Mouse (Mus musculus) MEL (cell line): ENCODE measurements at regions not wholly inside any gene's neighbourhood (a gene's known extent, or its start where the extent isn't known, plus 50 kb on each side); places are given as distances from the start of the nearest gene placed in this dataset.

Experiments used
- DNase-seq: peaks from one replicate; pipeline ENCODE4 v3.0.0; 2011; ENCODE audit warnings: low read depth, low spot score
- H3K27ac ChIP-seq: 2 replicates; pipeline ENCODE4 v1.5.1; 2012; ENCODE audit warnings: low read depth, mild to moderate bottlenecking, control low read depth, low read length, moderate library complexity; ENCODE audit not compliant: control insufficient read depth
- H3K27me3 ChIP-seq, 2 experiments: fragments of 150-350 bp in 1 of 2; sonication (generic) in 1 of 2; 2 replicates each; pipeline ENCODE4 v1.6.1; 2012; ENCODE audit warnings: low read length in 2 of 2, mild to moderate bottlenecking in 2 of 2, improper control_type of control experiment in 1 of 2, moderate library complexity in 1 of 2; ENCODE audit not compliant: insufficient read depth in 2 of 2, control insufficient read depth in 1 of 2
- H3K36me3 ChIP-seq, 2 experiments: 2 replicates each; pipeline ENCODE4 v1.6.1; 2012 to 2014; ENCODE audit warnings: low read length in 2 of 2, improper control_type of control experiment in 1 of 2, inconsistent platforms in 1 of 2, mild to moderate bottlenecking in 1 of 2; ENCODE audit not compliant: insufficient read depth in 2 of 2, control insufficient read depth in 1 of 2
- H3K4me1 ChIP-seq, 2 experiments: fragments of 150-350 bp in 1 of 2; sonication (generic) in 1 of 2; 2 replicates each; pipeline ENCODE4 v1.6.1; 2012; ENCODE audit warnings: low read length in 2 of 2, improper control_type of control experiment in 1 of 2, mild to moderate bottlenecking in 1 of 2; ENCODE audit not compliant: insufficient read depth in 2 of 2, control insufficient read depth in 1 of 2
- H3K4me3 ChIP-seq, 2 experiments: fragments of 150-350 bp in 1 of 2; sonication (generic) in 1 of 2; 2 replicates each; pipeline ENCODE4 v1.5.1; 2012; ENCODE audit warnings: low read depth in 2 of 2, low read length in 2 of 2, mild to moderate bottlenecking in 2 of 2, moderate library complexity in 2 of 2, control low read depth in 1 of 2, improper control_type of control experiment in 1 of 2; ENCODE audit not compliant: control insufficient read depth in 1 of 2, insufficient read depth in 1 of 2
- H3K79me2 ChIP-seq: 2 replicates; pipeline ENCODE4 v1.6.1; 2012; ENCODE audit warnings: mild to moderate bottlenecking, low read length, moderate library complexity; ENCODE audit not compliant: control insufficient read depth, poor library complexity, insufficient read depth
- H3K9ac ChIP-seq: 2 replicates; pipeline ENCODE4 v1.6.1; 2012; ENCODE audit warnings: low read depth, mild to moderate bottlenecking, control low read depth, low read length, moderate library complexity; ENCODE audit not compliant: control insufficient read depth, poor library complexity, severe bottlenecking
- H3K9me3 ChIP-seq: fragments of 150-350 bp; sonication (generic); replicated peaks from 2 replicates; pipeline ENCODE4 v1.6.1; 2012; ENCODE audit warnings: mild to moderate bottlenecking, low read length, improper control_type of control experiment, moderate library complexity; ENCODE audit not compliant: insufficient read depth
- CHD1 ChIP-seq: IDR thresholded peaks from 2 replicates; pipeline ENCODE4 v1.6.1; 2012; ENCODE audit warnings: low read depth, mild to moderate bottlenecking, inconsistent platforms, low read length, improper control_type of control experiment
- CHD2 ChIP-seq: IDR thresholded peaks from 2 replicates; pipeline ENCODE4 v1.6.1; 2011; ENCODE audit warnings: low read length, improper control_type of control experiment
- CTCF ChIP-seq, 3 experiments: IDR thresholded peaks in 2 of 3; conservative IDR thresholded peaks in 1 of 3; 2 replicates each; pipeline ENCODE4 v1.5.1; 2011 to 2012; ENCODE audit warnings: low read length in 3 of 3, low read depth in 2 of 3, mild to moderate bottlenecking in 2 of 3, improper control_type of control experiment in 1 of 3, inconsistent platforms in 1 of 3, mixed read lengths in 1 of 3, moderate library complexity in 1 of 3; ENCODE audit not compliant: control insufficient read depth in 1 of 3, insufficient read depth in 1 of 3, poor library complexity in 1 of 3, severe bottlenecking in 1 of 3
- ELF1 ChIP-seq: IDR thresholded peaks from 2 replicates; pipeline ENCODE4 v1.6.1; 2014; ENCODE audit warnings: low read depth, mild to moderate bottlenecking, inconsistent platforms, low read length, improper control_type of control experiment, moderate library complexity
- GABPA ChIP-seq: IDR thresholded peaks from 2 replicates; pipeline ENCODE4 v1.6.1; 2012; ENCODE audit warnings: low read depth, mild to moderate bottlenecking, inconsistent platforms, low read length, improper control_type of control experiment, moderate library complexity
- HCFC1 ChIP-seq: IDR thresholded peaks from 2 replicates; pipeline ENCODE4 v1.6.1; 2012; ENCODE audit warnings: low read depth, mild to moderate bottlenecking, inconsistent platforms, low read length, improper control_type of control experiment, moderate library complexity
- JUND ChIP-seq: IDR thresholded peaks from 2 replicates; pipeline ENCODE4 v1.6.1; 2011; ENCODE audit warnings: low read depth, mild to moderate bottlenecking, improper control_type of control experiment, low read length
- MAFK ChIP-seq: IDR thresholded peaks from 2 replicates; pipeline ENCODE4 v1.6.1; 2011; ENCODE audit warnings: low read depth, mild to moderate bottlenecking, low read length, improper control_type of control experiment, borderline replicate concordance
- MAZ ChIP-seq: IDR thresholded peaks from 2 replicates; pipeline ENCODE4 v1.6.1; 2012; ENCODE audit warnings: low read depth, mild to moderate bottlenecking, inconsistent platforms, low read length, improper control_type of control experiment
- MYB ChIP-seq: IDR thresholded peaks from 2 replicates; pipeline ENCODE4 v1.6.1; 2011; ENCODE audit warnings: mild to moderate bottlenecking, low read depth, low read length, improper control_type of control experiment
- MYC ChIP-seq: IDR thresholded peaks from 2 replicates; pipeline ENCODE4 v1.6.1; 2011; ENCODE audit warnings: low read depth, mild to moderate bottlenecking, low read length, improper control_type of control experiment, moderate library complexity
- NELFE ChIP-seq: IDR thresholded peaks from 2 replicates; pipeline ENCODE4 v1.6.1; 2011; ENCODE audit warnings: low read depth, low read length, improper control_type of control experiment
- POLR2A ChIP-seq, 2 experiments: IDR thresholded peaks; 2 replicates each; pipeline ENCODE4 v1.6.1; 2011 to 2012; ENCODE audit warnings: low read length in 2 of 2, mild to moderate bottlenecking in 2 of 2, control low read depth in 1 of 2, improper control_type of control experiment in 1 of 2, low read depth in 1 of 2, moderate library complexity in 1 of 2; ENCODE audit not compliant: control insufficient read depth in 1 of 2, insufficient read depth in 1 of 2, poor library complexity in 1 of 2
- SIN3A ChIP-seq: IDR thresholded peaks from 2 replicates; pipeline ENCODE4 v1.6.1; 2012; ENCODE audit warnings: low read length, improper control_type of control experiment, inconsistent platforms
- SMC3 ChIP-seq: IDR thresholded peaks from 2 replicates; pipeline ENCODE4 v1.6.1; 2011; ENCODE audit warnings: low read depth, low read length, improper control_type of control experiment
- TAL1 ChIP-seq: IDR thresholded peaks from 2 replicates; pipeline ENCODE4 v1.6.1; 2012; ENCODE audit warnings: mild to moderate bottlenecking, inconsistent platforms, low read length, moderate library complexity, mixed read lengths
- TBP ChIP-seq: IDR thresholded peaks from 2 replicates; pipeline ENCODE4 v1.8.0; 2011; ENCODE audit warnings: low read depth, low read length, improper control_type of control experiment
- TCF12 ChIP-seq: IDR thresholded peaks from 2 replicates; pipeline ENCODE4 v1.6.1; 2014; ENCODE audit warnings: low read depth, mild to moderate bottlenecking, inconsistent platforms, low read length, improper control_type of control experiment, moderate library complexity
- USF1 ChIP-seq: IDR thresholded peaks from 2 replicates; pipeline ENCODE4 v1.6.1; 2014; ENCODE audit warnings: low read depth, mild to moderate bottlenecking, inconsistent platforms, low read length, improper control_type of control experiment, moderate library complexity
- USF2 ChIP-seq, 2 experiments: IDR thresholded peaks; 2 replicates each; pipeline ENCODE4 v1.6.1; 2011 to 2012; ENCODE audit warnings: improper control_type of control experiment in 2 of 2, low read length in 2 of 2, borderline replicate concordance in 1 of 2, inconsistent platforms in 1 of 2, low read depth in 1 of 2, mild to moderate bottlenecking in 1 of 2; ENCODE audit not compliant: insufficient read depth in 1 of 2
- ZC3H11A ChIP-seq: IDR thresholded peaks from 2 replicates; pipeline ENCODE4 v1.6.1; 2012; ENCODE audit warnings: low read depth, mild to moderate bottlenecking, inconsistent platforms, low read length, improper control_type of control experiment
- ZNF384 ChIP-seq: IDR thresholded peaks from 2 replicates; pipeline ENCODE4 v1.6.1; 2012; ENCODE audit warnings: low read depth, mild to moderate bottlenecking, inconsistent platforms, low read length, improper control_type of control experiment

GRCm38 (mm10) chr16:75232133-75232532 is 353.7 kb downstream of the Lipi start:
- no peak overlapping the region for H3K9ac ChIP-seq
- no peaks in the 10 kb centered on the region for H3K36me3 ChIP-seq
- TF ChIP-seq TBP (no peak), TCF12 (no peak), MAFK (no peak), USF2 (IDR thresholded peaks at IDR 0.05; ENCODE audit: borderline replicate concordance in 1 of 2, insufficient read depth in 1 of 2, low read depth in 1 of 2, low read length in 2 of 2) (no peak), MYC (no peak), ELF1 (no peak), GABPA (no peak), CTCF (IDR thresholded peaks at IDR 0.05 in 2 of 3, conservative IDR thresholded peaks at IDR 0.05 in 1 of 3; ENCODE audit: control insufficient read depth in 1 of 3, insufficient read depth in 1 of 3, low read depth in 2 of 3, low read length in 3 of 3, poor library complexity in 1 of 3, severe bottlenecking in 1 of 3) (no peak), CHD1 (no peak), NELFE (no peak), MYB (no peak), USF1 (no peak), TAL1 (no peak), HCFC1 (no peak)
- no peaks in the 10 kb centered on the region for H3K9me3 ChIP-seq
- H3K4me1 ChIP-seq: no peaks in the 10 kb centered on the region
- H3K27ac ChIP-seq: no peak overlapping the region
- H3K4me3 ChIP-seq: no peak overlapping the region
- no peaks in the 10 kb centered on the region for H3K79me2 ChIP-seq
- DNase-seq: no peak
- no peaks in the 10 kb centered on the region for H3K27me3 ChIP-seq

GRCm38 (mm10) chr16:75193404-75193803 is 392.5 kb downstream of the Lipi start:
- TF ChIP-seq MAZ: no peak
- TF ChIP-seq ZNF384: no peak
- no peak for TF ChIP-seq JUND
- TF ChIP-seq MAFK: no peak
- TF ChIP-seq SMC3: peak; percentile 39; the same call in 1 of the 2 replicates
- TF ChIP-seq POLR2A (IDR thresholded peaks at IDR 0.05; ENCODE audit: control insufficient read depth in 1 of 2, insufficient read depth in 1 of 2, low read depth in 1 of 2, low read length in 2 of 2, poor library complexity in 1 of 2): no peak
- TF ChIP-seq CHD1: no peak
- TF ChIP-seq TCF12: no peak
- no peak for TF ChIP-seq CHD2
- TF ChIP-seq TAL1: no peak
- no peak for TF ChIP-seq USF1
- TF ChIP-seq SIN3A: no peak
- TF ChIP-seq ZC3H11A: 0 out of 2 replicates have a peak, but pooled peaks have one; percentile 6
- no peak for TF ChIP-seq MYB
- no peak for TF ChIP-seq MYC
- TF ChIP-seq TBP: no peak
- peak; percentile 26 to 42 (median 27); a peak in 4 of 6 replicates for TF ChIP-seq CTCF (IDR thresholded peaks at IDR 0.05 in 2 of 3, conservative IDR thresholded peaks at IDR 0.05 in 1 of 3; ENCODE audit: control insufficient read depth in 1 of 3, insufficient read depth in 1 of 3, low read depth in 2 of 3, low read length in 3 of 3, poor library complexity in 1 of 3, severe bottlenecking in 1 of 3)
- Histone ChIP-seq H3K79me2 (no peaks in the 10 kb centered on the region), H3K9me3 (no peaks in the 10 kb centered on the region), H3K4me3 (no peak overlapping the region), H3K27ac (no peak overlapping the region), H3K9ac (no peak overlapping the region), H3K27me3 (no peaks in the 10 kb centered on the region; a peak in 1 of 4 replicates), H3K4me1 (no peaks in the 10 kb centered on the region), H3K36me3 (no peaks in the 10 kb centered on the region)
- peak; percentile 27 for DNase-seq
